Mouse (Mus musculus) monocyte, adult 2 months (primary cell): ENCODE measurements around the gene Wfikkn2.
A peak's percentile ranks its signal among the peaks of the same experiment; 100 is the strongest.

Source experiments
- DNase-seq, 2 experiments: peaks; one replicate each; pipeline ENCODE4 v3.0.0; 2022; ENCODE audit warnings: low spot score in 2 of 2, low read depth in 1 of 2

Gene Wfikkn2

GRCm38 (mm10) chr11:94225985-94226384 lies 19.8 kb downstream of the Wfikkn2 start:
- peak; percentile 37 to 47 for DNase-seq

- no peak for DNase-seq
Observed at GRCm38 (mm10) chr11:94223531-94223930, 22.3 kb downstream of the Wfikkn2 start.

- no peak for DNase-seq
Observed at GRCm38 (mm10) chr11:94221257-94221656, 24.5 kb downstream of the Wfikkn2 start.

GRCm38 (mm10) chr11:94216247-94216646 lies 29.6 kb downstream of the Wfikkn2 start:
- no peak for DNase-seq

GRCm38 (mm10) chr11:94215581-94215980 lies 30.2 kb downstream of the Wfikkn2 start:
- no peak for DNase-seq

- no peak for DNase-seq
Observed at GRCm38 (mm10) chr11:94213735-94214594, 31.8 kb downstream of the Wfikkn2 start.

GRCm38 (mm10) chr11:94212997-94213396 lies 32.8 kb downstream of the Wfikkn2 start:
- DNase-seq, result no peak

- no peak for DNase-seq
Observed at GRCm38 (mm10) chr11:94212489-94212836, 33.3 kb downstream of the Wfikkn2 start.

GRCm38 (mm10) chr11:94211651-94212488 lies 33.9 kb downstream of the Wfikkn2 start:
- DNase-seq, result no peak

- DNase-seq, result peak; percentile 90 to 93
Observed at GRCm38 (mm10) chr11:94211124-94211603, 34.6 kb downstream of the Wfikkn2 start, which contains the start of gene Tob1. Gene Tob1 (plus strand): TSS chr11:94211454.

GRCm38 (mm10) chr11:94210191-94211086 lies 35.4 kb downstream of the Wfikkn2 start:
- peak; percentile 60 to 70 for DNase-seq

- peak in 1 of 2 experiments; percentile 33 for DNase-seq
Observed at GRCm38 (mm10) chr11:94209695-94210131, 36.1 kb downstream of the Wfikkn2 start.

- no peak for DNase-seq
Observed at GRCm38 (mm10) chr11:94208811-94209675, 36.8 kb downstream of the Wfikkn2 start.

GRCm38 (mm10) chr11:94206398-94207114 lies 39.2 kb downstream of the Wfikkn2 start:
- no peak for DNase-seq

- DNase-seq, result no peak
Observed at GRCm38 (mm10) chr11:94203066-94203465, 42.7 kb downstream of the Wfikkn2 start.

GRCm38 (mm10) chr11:94202106-94202505 lies 43.7 kb downstream of the Wfikkn2 start:
- no peak for DNase-seq

- DNase-seq, result no peak
Observed at GRCm38 (mm10) chr11:94200422-94200821, 45.4 kb downstream of the Wfikkn2 start.

GRCm38 (mm10) chr11:94199771-94200170 lies 46.0 kb downstream of the Wfikkn2 start:
- DNase-seq, result no peak
